18 mouse cellular contexts compared by ENCODE assay signal in genomic region chr12:107850591-107850990, GRCm38 (mm10).
"Had no signal": no experiment of that assay in that cellular context is flagged by ENCODE, and none has a peak within 500 bp of the region (broad histone marks: within the 10 kb centered on the region; RNA-seq: fewer than 3 reads in every experiment).

No protein-coding gene starts in this region.

- H3K4me1 ChIP-seq: midbrain, embryonic 10.5 days; midbrain, embryonic 13.5 days; neural tube, embryonic 13.5 days; neural tube, embryonic 15.5 days had no signal

- H3K27ac ChIP-seq: midbrain, embryonic 10.5 days; midbrain, embryonic 13.5 days; neural tube, embryonic 13.5 days; neural tube, embryonic 15.5 days had no signal

- H3K27me3 ChIP-seq: midbrain, embryonic 13.5 days; neural tube, embryonic 13.5 days; neural tube, embryonic 15.5 days had no signal

- DNase-seq: lung, adult 18-20 months; lung, embryonic 14.5 days; lung, postnatal 10 days; lung, postnatal 4 days; retina, postnatal 1 day; right cerebral cortex, adult 18-20 months; right cerebral cortex, postnatal 25 days; right cerebral cortex, postnatal 4 days; spleen, adult 18-20 months; thymus, adult 18-20 months; thymus, postnatal 14 days; thymus, postnatal 36 days had no signal

- H3K4me2 ChIP-seq: lung, embryonic 14.5 days; midbrain, embryonic 13.5 days; neural tube, embryonic 13.5 days; neural tube, embryonic 15.5 days had no signal

- ATAC-seq: midbrain, embryonic 13.5 days; midbrain, embryonic 16.5 days had no signal

- H3K9me3 ChIP-seq: midbrain, embryonic 10.5 days; midbrain, embryonic 13.5 days; neural tube, embryonic 13.5 days; neural tube, embryonic 15.5 days had no signal

- H3K4me3 ChIP-seq: midbrain, embryonic 10.5 days; midbrain, embryonic 13.5 days; myocyte; neural tube, embryonic 13.5 days; neural tube, embryonic 15.5 days had no signal

- H3K9ac ChIP-seq: lung, embryonic 14.5 days; midbrain, embryonic 13.5 days; neural tube, embryonic 13.5 days; neural tube, embryonic 15.5 days had no signal

- H3K36me3 ChIP-seq: midbrain, embryonic 10.5 days; midbrain, embryonic 13.5 days; neural tube, embryonic 13.5 days; neural tube, embryonic 15.5 days had no signal
